Mouse (Mus musculus): ENCODE data around the gene Nxpe3. TPM values are rescaled to one million over a fixed set of nuclear protein-coding genes. Genes with fewer than 3 reads are reported as not detected.
"Not testable (repeated sequence)": the region's sequence is repeated elsewhere in the genome, so short reads cannot be mapped to it uniquely, and the experiment has no call there.

The Nxpe3 gene
- polyA plus RNA-seq, 1 experiment from 2014 or later: 0.85 TPM

DNA sequence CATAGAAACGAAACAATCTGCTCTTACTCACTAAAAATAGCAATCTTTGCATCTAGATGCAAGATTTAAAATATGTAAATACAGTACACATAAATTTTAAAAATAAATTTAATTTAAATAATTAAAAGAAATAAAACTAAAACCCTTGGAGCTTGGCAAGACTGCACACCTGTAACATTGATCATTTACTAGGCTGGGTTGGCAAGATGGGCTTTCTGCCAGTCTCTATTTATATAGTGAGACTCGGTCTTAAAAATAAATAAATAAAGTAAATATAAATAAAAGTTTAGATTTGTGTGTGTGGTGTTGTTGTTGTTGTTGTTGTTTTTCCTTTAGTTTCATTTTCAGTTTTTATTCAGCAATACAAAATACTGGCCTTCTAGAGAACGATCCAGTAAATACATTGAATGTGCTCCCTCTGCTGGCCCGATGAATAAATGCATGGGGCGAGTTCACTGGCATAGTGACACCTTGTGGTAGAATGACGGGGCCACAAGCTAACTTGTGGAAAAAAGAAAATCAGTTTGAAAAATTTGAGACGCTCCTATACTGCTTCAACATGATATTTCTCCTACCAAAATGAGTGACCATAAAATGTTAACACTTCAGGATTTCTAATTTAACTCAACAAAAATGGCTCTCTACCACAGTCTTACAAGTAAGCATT is 31.8 kb downstream of the Nxpe3 start:
- Histone ChIP-seq H3K4me2 (ENCODE audit: low read depth, low read length) (no peak overlapping the region), H3K36me3 (ENCODE audit: control insufficient read depth, insufficient read depth, low read length) (no peaks in the 10 kb centered on the region), H3K4me1 (ENCODE audit: control insufficient read depth, insufficient read depth, low read length) (no peaks in the 10 kb centered on the region), H3K9ac (ENCODE audit: low read length) (no peak overlapping the region), H3K27ac (ENCODE audit: low read length) (no peak overlapping the region), H3K27me3 (ENCODE audit: control insufficient read depth, insufficient read depth, low read length) (no peaks in the 10 kb centered on the region), H3K9me3 (replicated peaks; ENCODE audit: control insufficient read depth, low read length) (no peaks in the 10 kb centered on the region), H3K4me3 (replicated peaks; ENCODE audit: low read length) (no peak overlapping the region)
- 23% methylated on average over 7 of the region's 7 CpGs for WGBS
- no peak for ATAC-seq (ENCODE audit: insufficient read depth, low FRiP score)

DNA sequence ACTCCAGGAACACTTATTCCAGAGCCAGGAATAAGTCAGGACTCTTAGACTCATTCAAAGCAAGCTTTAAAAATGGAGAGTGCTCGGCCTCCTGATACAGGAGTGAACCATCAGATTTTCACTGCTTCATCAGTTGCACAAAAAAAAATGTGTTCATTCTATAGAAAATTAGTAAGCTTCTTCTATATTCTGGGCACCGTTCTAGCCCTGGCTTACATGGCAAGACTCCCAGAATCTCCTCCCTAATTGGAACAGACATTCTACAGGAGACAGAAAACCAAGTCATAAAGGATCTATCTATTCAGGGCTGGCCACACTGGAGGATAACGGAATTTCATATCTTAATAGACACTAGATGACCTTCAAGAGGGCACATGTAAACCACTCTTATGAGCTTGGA is 34.0 kb downstream of the Nxpe3 start:
- H3K9ac ChIP-seq (ENCODE audit: low read length): no peak overlapping the region
- H3K27me3 ChIP-seq (ENCODE audit: control insufficient read depth, insufficient read depth, low read length): no peaks in the 10 kb centered on the region
- WGBS: 77% methylated on average over 3 of the region's 3 CpGs
- H3K4me1 ChIP-seq (ENCODE audit: control insufficient read depth, insufficient read depth, low read length): no peaks in the 10 kb centered on the region
- ATAC-seq (ENCODE audit: insufficient read depth, low FRiP score): no peak
- no peak overlapping the region for H3K4me2 ChIP-seq (ENCODE audit: low read depth, low read length)
- no peaks in the 10 kb centered on the region for H3K36me3 ChIP-seq (ENCODE audit: control insufficient read depth, insufficient read depth, low read length)
- no peaks in the 10 kb centered on the region for H3K9me3 ChIP-seq (replicated peaks; ENCODE audit: control insufficient read depth, low read length)
- no peak overlapping the region for H3K4me3 ChIP-seq (replicated peaks; ENCODE audit: low read length)
- H3K27ac ChIP-seq (ENCODE audit: low read length): no peak overlapping the region

DNA sequence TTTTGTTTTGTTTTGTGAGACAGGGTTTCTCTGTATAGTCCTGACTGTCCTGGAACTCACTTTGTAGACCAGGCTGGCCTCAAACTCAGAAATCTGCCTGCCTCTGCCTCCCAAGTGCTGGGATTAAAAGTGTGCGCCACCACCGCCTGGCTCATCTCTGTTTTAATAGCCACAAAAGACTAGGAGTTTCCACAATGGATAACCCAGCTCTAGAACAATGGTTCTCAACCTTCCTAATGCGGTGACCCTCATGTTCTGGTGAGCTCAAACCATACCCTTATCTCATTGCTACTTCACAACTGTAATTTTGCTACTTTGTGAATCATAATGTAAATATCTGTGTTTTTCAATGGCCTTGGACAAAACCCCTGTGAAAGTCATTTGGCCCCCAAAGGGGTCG is 35.7 kb downstream of the Nxpe3 start:
- 89% methylated on average over 4 of the region's 4 CpGs for WGBS
- not testable (repeated sequence) for ATAC-seq (ENCODE audit: insufficient read depth, low FRiP score); H3K4me2 ChIP-seq (ENCODE audit: low read depth, low read length); H3K36me3 ChIP-seq (ENCODE audit: control insufficient read depth, insufficient read depth, low read length); H3K4me3 ChIP-seq (replicated peaks; ENCODE audit: low read length); H3K9ac ChIP-seq (ENCODE audit: low read length); H3K9me3 ChIP-seq (replicated peaks; ENCODE audit: control insufficient read depth, low read length); H3K27ac ChIP-seq (ENCODE audit: low read length); H3K4me1 ChIP-seq (ENCODE audit: control insufficient read depth, insufficient read depth, low read length); H3K27me3 ChIP-seq (ENCODE audit: control insufficient read depth, insufficient read depth, low read length)

DNA sequence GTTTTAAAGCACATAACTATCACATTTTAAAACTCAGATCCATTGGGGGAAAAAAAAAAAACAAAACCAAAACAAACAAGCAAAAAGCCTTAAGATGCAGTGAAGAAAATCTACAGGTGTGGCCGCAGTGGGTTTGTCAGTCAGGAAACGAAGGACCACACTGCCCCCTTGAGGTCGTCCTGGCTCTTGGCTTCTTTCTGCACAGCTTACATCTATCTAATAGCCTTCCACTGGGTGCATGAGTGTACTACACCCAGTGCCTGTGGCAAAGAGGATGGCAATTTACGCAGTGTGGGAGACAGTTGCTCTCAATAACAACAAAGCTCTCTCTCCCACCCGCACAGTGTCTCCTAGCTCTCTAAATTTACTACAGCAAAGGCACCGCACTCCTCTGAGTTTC is 36.6 kb downstream of the Nxpe3 start:
- no peaks in the 10 kb centered on the region for H3K27me3 ChIP-seq (ENCODE audit: control insufficient read depth, insufficient read depth, low read length)
- H3K36me3 ChIP-seq (ENCODE audit: control insufficient read depth, insufficient read depth, low read length): no peaks in the 10 kb centered on the region
- H3K4me3 ChIP-seq (replicated peaks; ENCODE audit: low read length): no peak overlapping the region
- no peaks in the 10 kb centered on the region for H3K9me3 ChIP-seq (replicated peaks; ENCODE audit: control insufficient read depth, low read length)
- H3K4me1 ChIP-seq (ENCODE audit: control insufficient read depth, insufficient read depth, low read length): no peaks in the 10 kb centered on the region
- no peak overlapping the region for H3K27ac ChIP-seq (ENCODE audit: low read length)
- H3K4me2 ChIP-seq (ENCODE audit: low read depth, low read length): no peak overlapping the region
- 66% methylated on average over 6 of the region's 6 CpGs for WGBS
- no peak for ATAC-seq (ENCODE audit: insufficient read depth, low FRiP score)
- H3K9ac ChIP-seq (ENCODE audit: low read length): no peak overlapping the region

DNA sequence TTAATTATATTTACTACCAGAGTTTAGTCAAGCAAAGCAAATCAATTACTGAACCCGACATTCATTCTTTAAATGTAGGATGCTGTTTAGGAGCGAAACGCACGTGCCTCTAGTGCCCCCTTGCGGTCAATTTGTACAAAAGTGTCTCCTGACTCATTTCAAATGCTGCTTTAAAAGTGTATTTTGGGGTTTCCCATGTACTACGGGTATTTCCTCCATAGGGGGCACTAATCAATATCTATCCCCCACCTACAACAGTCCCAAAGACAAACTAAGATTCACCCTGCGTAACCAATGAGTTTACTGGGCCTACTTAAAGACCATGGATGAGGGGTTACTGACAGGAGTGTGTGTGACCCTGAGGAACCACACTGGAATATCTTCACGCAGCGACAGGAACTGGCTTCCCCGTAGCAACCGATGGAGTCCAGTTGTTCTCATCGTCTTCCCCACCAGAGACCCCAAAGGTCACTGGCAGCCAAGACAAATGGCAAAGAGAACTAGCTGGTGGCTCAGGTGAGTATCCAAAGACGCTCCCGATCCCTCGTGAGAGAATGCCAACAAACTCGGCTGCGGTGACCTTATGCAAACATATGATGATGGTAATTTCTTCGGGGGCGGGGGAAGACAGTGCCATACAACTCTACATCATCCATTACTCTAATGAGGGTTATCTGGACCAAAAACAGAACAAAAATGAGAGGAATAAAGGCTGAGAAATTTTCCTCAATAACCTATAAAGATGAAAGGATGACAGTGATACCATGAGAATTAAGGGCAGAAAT is 42.0 kb downstream of the Nxpe3 start:
- no peaks in the 10 kb centered on the region for H3K36me3 ChIP-seq (ENCODE audit: control insufficient read depth, insufficient read depth, low read length)
- no peaks in the 10 kb centered on the region for H3K9me3 ChIP-seq (replicated peaks; ENCODE audit: control insufficient read depth, low read length)
- H3K4me2 ChIP-seq (ENCODE audit: low read depth, low read length): no peak overlapping the region
- 50% methylated on average over 19 of the region's 19 CpGs for WGBS
- no peaks in the 10 kb centered on the region for H3K4me1 ChIP-seq (ENCODE audit: control insufficient read depth, insufficient read depth, low read length)
- no peak; the same call in 1 of the 2 replicates for ATAC-seq (ENCODE audit: insufficient read depth, low FRiP score)
- no peak overlapping the region for H3K4me3 ChIP-seq (replicated peaks; ENCODE audit: low read length)
- H3K9ac ChIP-seq (ENCODE audit: low read length): no peak overlapping the region
- H3K27ac ChIP-seq (ENCODE audit: low read length): no peak overlapping the region
- H3K27me3 ChIP-seq (ENCODE audit: control insufficient read depth, insufficient read depth, low read length): no peaks in the 10 kb centered on the region

DNA sequence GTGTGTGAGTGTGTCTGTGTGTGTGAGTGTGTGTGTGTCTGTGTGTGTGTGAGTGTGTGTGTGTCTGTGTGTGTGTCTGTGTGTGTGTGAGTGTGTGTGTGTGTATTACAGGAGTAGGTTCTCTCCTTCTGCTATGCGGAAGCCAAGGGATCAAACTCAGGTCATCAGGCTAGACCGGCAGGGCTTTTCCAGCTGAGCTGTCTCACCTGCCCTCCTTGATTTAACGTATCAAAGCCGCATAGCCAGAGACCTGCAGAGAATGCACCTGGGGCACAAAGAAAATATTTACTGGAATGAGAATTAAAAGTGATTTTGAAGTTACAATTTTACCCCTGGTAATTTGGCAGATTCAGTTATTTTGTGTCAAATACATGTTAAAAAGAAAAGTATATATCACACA is 42.6 kb downstream of the Nxpe3 start:
- no peaks in the 10 kb centered on the region for H3K9me3 ChIP-seq (replicated peaks; ENCODE audit: control insufficient read depth, low read length)
- 39% methylated on average over 4 of the region's 4 CpGs for WGBS
- ATAC-seq (ENCODE audit: insufficient read depth, low FRiP score): no peak
- H3K4me1 ChIP-seq (ENCODE audit: control insufficient read depth, insufficient read depth, low read length): no peaks in the 10 kb centered on the region
- H3K4me2 ChIP-seq (ENCODE audit: low read depth, low read length): no peak overlapping the region
- H3K4me3 ChIP-seq (replicated peaks; ENCODE audit: low read length): no peak overlapping the region
- H3K27me3 ChIP-seq (ENCODE audit: control insufficient read depth, insufficient read depth, low read length): no peaks in the 10 kb centered on the region
- no peaks in the 10 kb centered on the region for H3K36me3 ChIP-seq (ENCODE audit: control insufficient read depth, insufficient read depth, low read length)
- no peak overlapping the region for H3K9ac ChIP-seq (ENCODE audit: low read length)
- no peak overlapping the region for H3K27ac ChIP-seq (ENCODE audit: low read length)

DNA sequence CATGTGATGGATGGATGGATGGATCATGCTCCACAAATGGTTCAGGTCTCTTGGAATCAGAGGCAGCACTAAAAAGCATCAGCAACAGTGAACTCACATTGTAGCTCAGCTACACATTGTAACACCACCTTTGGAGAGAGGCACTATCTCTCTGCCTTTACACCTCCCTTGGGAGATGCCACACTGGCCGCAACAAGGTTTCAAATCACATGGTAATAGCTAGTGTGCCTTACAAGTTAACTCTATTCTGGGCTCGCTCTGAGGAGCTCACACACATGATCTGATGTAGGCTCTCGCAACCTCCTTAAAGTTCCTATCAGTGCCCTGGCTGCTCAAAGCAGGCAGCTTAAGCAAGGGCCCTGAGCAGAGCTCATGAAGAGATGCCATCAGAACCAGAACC is 44.6 kb downstream of the Nxpe3 start:
- Histone ChIP-seq H3K9me3 (replicated peaks; ENCODE audit: control insufficient read depth, low read length) (no peaks in the 10 kb centered on the region), H3K36me3 (ENCODE audit: control insufficient read depth, insufficient read depth, low read length) (no peaks in the 10 kb centered on the region), H3K4me2 (ENCODE audit: low read depth, low read length) (no peak overlapping the region), H3K4me1 (ENCODE audit: control insufficient read depth, insufficient read depth, low read length) (no peaks in the 10 kb centered on the region), H3K27ac (ENCODE audit: low read length) (no peak overlapping the region), H3K27me3 (ENCODE audit: control insufficient read depth, insufficient read depth, low read length) (no peaks in the 10 kb centered on the region), H3K4me3 (replicated peaks; ENCODE audit: low read length) (no peak overlapping the region), H3K9ac (ENCODE audit: low read length) (no peak overlapping the region)
- no peak for ATAC-seq (ENCODE audit: insufficient read depth, low FRiP score)
- 92% methylated on average over 3 of the region's 3 CpGs for WGBS

DNA sequence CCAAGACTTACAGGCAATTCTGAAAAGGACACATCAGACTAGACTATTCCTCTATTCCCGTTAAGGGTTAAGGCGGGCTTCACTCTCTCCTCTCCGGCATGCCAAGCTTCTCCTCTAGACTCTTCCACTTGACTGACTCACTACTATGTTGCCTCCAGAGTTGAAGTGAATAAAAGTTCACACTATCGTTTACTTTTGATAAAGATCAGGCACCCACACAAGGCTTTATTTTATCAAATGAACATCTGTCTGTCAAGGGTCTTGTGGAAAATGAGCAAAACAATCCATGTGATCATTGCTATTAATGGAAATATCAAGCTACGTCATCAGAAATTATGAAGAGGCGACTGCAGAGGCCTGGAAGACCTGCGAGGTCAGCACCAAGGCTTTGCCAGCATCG is 47.4 kb downstream of the Nxpe3 start:
- Histone ChIP-seq H3K27me3 (ENCODE audit: control insufficient read depth, insufficient read depth, low read length) (no peaks in the 10 kb centered on the region), H3K36me3 (ENCODE audit: control insufficient read depth, insufficient read depth, low read length) (peaks cover 7% of the 10 kb centered on the region), H3K9ac (ENCODE audit: low read length) (no peak overlapping the region), H3K4me1 (ENCODE audit: control insufficient read depth, insufficient read depth, low read length) (no peaks in the 10 kb centered on the region), H3K27ac (ENCODE audit: low read length) (no peak overlapping the region), H3K4me2 (ENCODE audit: low read depth, low read length) (no peak overlapping the region), H3K4me3 (replicated peaks; ENCODE audit: low read length) (no peak overlapping the region), H3K9me3 (replicated peaks; ENCODE audit: control insufficient read depth, low read length) (no peaks in the 10 kb centered on the region)
- WGBS: 75% methylated on average over 8 of the region's 8 CpGs
- no peak for ATAC-seq (ENCODE audit: insufficient read depth, low FRiP score)

DNA sequence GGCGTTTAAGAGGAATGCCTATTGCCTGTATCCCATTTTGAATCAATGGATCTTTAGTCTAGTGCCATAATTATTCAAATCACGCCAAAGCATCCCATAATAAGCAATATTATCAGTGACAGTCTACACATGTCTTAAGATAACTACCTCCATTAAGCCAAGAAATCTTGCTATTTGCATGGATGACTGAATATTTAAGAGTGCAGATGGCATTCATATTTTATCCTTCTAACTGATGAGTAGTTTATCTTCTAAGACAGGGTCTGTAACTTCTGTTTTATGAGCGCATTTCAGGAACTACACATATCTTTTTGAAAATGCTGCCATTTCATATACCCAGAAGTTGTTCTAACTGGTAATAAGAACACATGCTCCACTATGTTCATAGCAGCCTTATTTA is 50.2 kb downstream of the Nxpe3 start:
- no peak overlapping the region for H3K9ac ChIP-seq (ENCODE audit: low read length)
- H3K4me2 ChIP-seq (ENCODE audit: low read depth, low read length): no peak overlapping the region
- 90% methylated on average over 3 of the region's 3 CpGs for WGBS
- peaks cover 7% of the 10 kb centered on the region for H3K36me3 ChIP-seq (ENCODE audit: control insufficient read depth, insufficient read depth, low read length)
- H3K4me1 ChIP-seq (ENCODE audit: control insufficient read depth, insufficient read depth, low read length): no peaks in the 10 kb centered on the region
- H3K4me3 ChIP-seq (replicated peaks; ENCODE audit: low read length): no peak overlapping the region
- no peaks in the 10 kb centered on the region for H3K27me3 ChIP-seq (ENCODE audit: control insufficient read depth, insufficient read depth, low read length)
- ATAC-seq (ENCODE audit: insufficient read depth, low FRiP score): no peak
- H3K9me3 ChIP-seq (replicated peaks; ENCODE audit: control insufficient read depth, low read length): no peaks in the 10 kb centered on the region
- H3K27ac ChIP-seq (ENCODE audit: low read length): no peak overlapping the region

All from stomach, embryonic 16.5 days (tissue).